Mouse (Mus musculus) forebrain, embryonic 12.5 days (tissue): ENCODE results near the gene Ascc2. TPM values are rescaled to one million over a fixed set of nuclear protein-coding genes. Genes with fewer than 3 reads are reported as not detected.

Experiments used
- ATAC-seq: fragments of 200-750 bp; cut with Nextera tagmentation; 2 replicates; pipeline ENCODE4 v1.8.0; 2017; ENCODE audit warnings: moderate TSS enrichment; ENCODE audit not compliant: low FRiP score
- H3K27ac ChIP-seq: fragments of 300-500 bp; sonication (generic); 2 replicates; pipeline ENCODE4 v1.5.1; 2016; ENCODE audit warnings: mild to moderate bottlenecking
- H3K27me3 ChIP-seq: fragments of 300-500 bp; sonication (generic); 2 replicates; pipeline ENCODE4 v1.6.1; 2016; ENCODE audit warnings: mild to moderate bottlenecking
- H3K36me3 ChIP-seq: fragments of 300-500 bp; sonication (generic); replicated peaks from 2 replicates; pipeline ENCODE4 v1.6.1; 2016; ENCODE audit warnings: mild to moderate bottlenecking
- H3K4me1 ChIP-seq: fragments of 300-500 bp; sonication (generic); 2 replicates; pipeline ENCODE4 v1.6.1; 2016
- H3K4me2 ChIP-seq: fragments of 300-500 bp; sonication (generic); 2 replicates; pipeline ENCODE4 v1.6.1; 2016; ENCODE audit warnings: mild to moderate bottlenecking, moderate library complexity
- H3K4me3 ChIP-seq: fragments of 300-500 bp; sonication (generic); replicated peaks from 2 replicates; pipeline ENCODE4 v1.5.1; 2016; ENCODE audit warnings: mild to moderate bottlenecking
- H3K9ac ChIP-seq: fragments of 300-500 bp; sonication (generic); 2 replicates; pipeline ENCODE4 v1.6.1; 2016; ENCODE audit warnings: mild to moderate bottlenecking
- H3K9me3 ChIP-seq: fragments of 300-500 bp; sonication (generic); 2 replicates; pipeline ENCODE4 v1.6.1; 2016
- WGBS: fragments of 180-500 bp; shearing (Covaris S2); methylation state at CpG from one replicate; pipeline ENCODE4 v1.1.7; 2016; 5-methylcytosine and 5-hydroxymethylcytosine counted together
- polyA plus RNA-seq: library from polyadenylated mRNA; unstranded; fragments of >200 nt; fragmentation: Nextera tagmentation; extraction: Ambion mirVana; gene quantifications from 2 replicates; pipeline ENCODE4 v1.2.1, GENCODE M21; 2016

The Ascc2 gene
- polyA plus RNA-seq, 1 experiment from 2014 or later, result 32.6 TPM

- H3K27me3 ChIP-seq, result no peaks in the 10 kb centered on the region
- no peak for ATAC-seq
- H3K9ac ChIP-seq, result no peak overlapping the region
- no peaks in the 10 kb centered on the region for H3K4me1 ChIP-seq
- H3K9me3 ChIP-seq, result no peaks in the 10 kb centered on the region
- no peaks in the 10 kb centered on the region for H3K36me3 ChIP-seq
- no peak overlapping the region for H3K4me3 ChIP-seq
- no peak overlapping the region for H3K4me2 ChIP-seq
- H3K27ac ChIP-seq, result no peak overlapping the region
Observed at GRCm38 (mm10) chr11:4712822-4713221, 75.3 kb downstream of the Ascc2 start.

- Histone ChIP-seq H3K9me3 (no peaks in the 10 kb centered on the region), H3K4me2 (no peak overlapping the region), H3K27me3 (no peaks in the 10 kb centered on the region), H3K4me3 (no peak overlapping the region), H3K27ac (no peak overlapping the region), H3K36me3 (no peaks in the 10 kb centered on the region), H3K9ac (no peak overlapping the region), H3K4me1 (no peaks in the 10 kb centered on the region)
- ATAC-seq, result no peak
- 92% methylated on average over 4 of the region's 4 CpGs for WGBS
Observed at GRCm38 (mm10) chr11:4714727-4715126, 77.2 kb downstream of the Ascc2 start.

- 91% methylated on average over 4 of the region's 4 CpGs for WGBS
- Histone ChIP-seq H3K4me2 (no peak overlapping the region), H3K4me1 (no peaks in the 10 kb centered on the region), H3K27me3 (no peaks in the 10 kb centered on the region), H3K36me3 (no peaks in the 10 kb centered on the region), H3K27ac (no peak overlapping the region), H3K9me3 (no peaks in the 10 kb centered on the region), H3K9ac (no peak overlapping the region), H3K4me3 (no peak overlapping the region)
- no peak for ATAC-seq
Observed at GRCm38 (mm10) chr11:4715596-4715995, 78.0 kb downstream of the Ascc2 start.

GRCm38 (mm10) chr11:4716530-4717236 lies 79.1 kb downstream of the Ascc2 start:
- 91% methylated on average over 5 of the region's 5 CpGs for WGBS
- Histone ChIP-seq H3K4me1 (peaks cover 7% of the 10 kb centered on the region), H3K4me2 (no peak overlapping the region), H3K27ac (no peak overlapping the region), H3K9ac (no peak overlapping the region), H3K36me3 (no peaks in the 10 kb centered on the region), H3K9me3 (no peaks in the 10 kb centered on the region), H3K4me3 (no peak overlapping the region), H3K27me3 (no peaks in the 10 kb centered on the region)
- ATAC-seq, result no peak

GRCm38 (mm10) chr11:4718548-4718947 lies 81.0 kb downstream of the Ascc2 start:
- ATAC-seq, result no peak
- no peak overlapping the region for H3K27ac ChIP-seq
- H3K27me3 ChIP-seq, result no peaks in the 10 kb centered on the region
- H3K4me1 ChIP-seq, result peaks cover 7% of the 10 kb centered on the region
- peaks cover 11% of the 10 kb centered on the region for H3K36me3 ChIP-seq
- H3K9ac ChIP-seq, result no peak overlapping the region
- no peaks in the 10 kb centered on the region for H3K9me3 ChIP-seq
- WGBS, result 88% methylated on average over 5 of the region's 5 CpGs
- no peak overlapping the region for H3K4me2 ChIP-seq
- no peak overlapping the region for H3K4me3 ChIP-seq

- Histone ChIP-seq H3K4me3 (no peak overlapping the region), H3K36me3 (peaks cover 20% of the 10 kb centered on the region), H3K4me1 (peaks cover 7% of the 10 kb centered on the region), H3K9me3 (no peaks in the 10 kb centered on the region), H3K4me2 (no peak overlapping the region), H3K27me3 (no peaks in the 10 kb centered on the region), H3K27ac (no peak overlapping the region), H3K9ac (no peak overlapping the region)
- 90% methylated on average over 9 of the region's 9 CpGs for WGBS
- ATAC-seq, result no peak
Observed at GRCm38 (mm10) chr11:4719961-4720360, 82.4 kb downstream of the Ascc2 start.

- H3K4me2 ChIP-seq, result no peak overlapping the region
- peaks cover 7% of the 10 kb centered on the region for H3K4me1 ChIP-seq
- peaks cover 22% of the 10 kb centered on the region for H3K36me3 ChIP-seq
- no peaks in the 10 kb centered on the region for H3K9me3 ChIP-seq
- no peak overlapping the region for H3K9ac ChIP-seq
- no peaks in the 10 kb centered on the region for H3K27me3 ChIP-seq
- ATAC-seq, result no peak
- no peak overlapping the region for H3K27ac ChIP-seq
- 64% methylated on average over 11 of the region's 11 CpGs for WGBS
- no peak overlapping the region for H3K4me3 ChIP-seq
Observed at GRCm38 (mm10) chr11:4720393-4720792, 82.8 kb downstream of the Ascc2 start.

GRCm38 (mm10) chr11:4720900-4721580 lies 83.5 kb downstream of the Ascc2 start:
- ATAC-seq, result no peak
- H3K36me3 ChIP-seq, result peaks cover 28% of the 10 kb centered on the region
- H3K27ac ChIP-seq, result no peak overlapping the region
- peaks cover 7% of the 10 kb centered on the region for H3K4me1 ChIP-seq
- 55% methylated on average over 7 of the region's 7 CpGs for WGBS
- H3K9ac ChIP-seq, result no peak overlapping the region
- no peaks in the 10 kb centered on the region for H3K27me3 ChIP-seq
- H3K9me3 ChIP-seq, result no peaks in the 10 kb centered on the region
- H3K4me2 ChIP-seq, result no peak overlapping the region
- H3K4me3 ChIP-seq, result no peak overlapping the region

- Histone ChIP-seq H3K9me3 (no peaks in the 10 kb centered on the region), H3K27ac (no peak overlapping the region), H3K9ac (no peak overlapping the region), H3K27me3 (no peaks in the 10 kb centered on the region), H3K4me3 (no peak overlapping the region), H3K36me3 (peaks cover 35% of the 10 kb centered on the region), H3K4me2 (no peak overlapping the region), H3K4me1 (peaks cover 7% of the 10 kb centered on the region)
- 91% methylated on average over 8 of the region's 8 CpGs for WGBS
- no peak for ATAC-seq
Observed at GRCm38 (mm10) chr11:4721728-4722127, 84.2 kb downstream of the Ascc2 start.

GRCm38 (mm10) chr11:4729603-4730002 lies 92.1 kb downstream of the Ascc2 start:
- Histone ChIP-seq H3K27ac (no peak overlapping the region), H3K4me1 (no peaks in the 10 kb centered on the region), H3K36me3 (peaks cover 23% of the 10 kb centered on the region), H3K9me3 (no peaks in the 10 kb centered on the region), H3K4me2 (no peak overlapping the region), H3K4me3 (no peak overlapping the region), H3K27me3 (0 out of 2 replicates have a peak, but pooled peaks cover 2% of the 10 kb centered on the region), H3K9ac (no peak overlapping the region)
- 78% methylated on average over 12 of the region's 12 CpGs for WGBS
- no peak for ATAC-seq

- H3K27me3 ChIP-seq, result peaks cover 7% of the 10 kb centered on the region; the same call in 1 of the 2 replicates
- no peak for ATAC-seq
- H3K4me3 ChIP-seq, result no peak overlapping the region
- no peak overlapping the region for H3K27ac ChIP-seq
- H3K4me1 ChIP-seq, result peaks cover 2% of the 10 kb centered on the region; the same call in 1 of the 2 replicates
- no peak overlapping the region for H3K4me2 ChIP-seq
- no peaks in the 10 kb centered on the region for H3K9me3 ChIP-seq
- H3K9ac ChIP-seq, result no peak overlapping the region
- WGBS, result 88% methylated on average over 6 of the region's 6 CpGs
- peaks cover 23% of the 10 kb centered on the region for H3K36me3 ChIP-seq
Observed at GRCm38 (mm10) chr11:4730096-4730495, 92.5 kb downstream of the Ascc2 start.

- Histone ChIP-seq H3K4me1 (peaks cover 10% of the 10 kb centered on the region; the same call in 1 of the 2 replicates), H3K9me3 (no peaks in the 10 kb centered on the region), H3K4me3 (no peak overlapping the region), H3K36me3 (peaks cover 16% of the 10 kb centered on the region), H3K27ac (no peak overlapping the region), H3K4me2 (no peak overlapping the region), H3K9ac (no peak overlapping the region), H3K27me3 (peaks cover 14% of the 10 kb centered on the region; the same call in 1 of the 2 replicates)
- ATAC-seq, result no peak
- WGBS, result 86% methylated on average over 5 of the region's 5 CpGs
Observed at GRCm38 (mm10) chr11:4730913-4731312, 93.4 kb downstream of the Ascc2 start.

- Histone ChIP-seq H3K4me2 (no peak overlapping the region), H3K9me3 (no peaks in the 10 kb centered on the region), H3K36me3 (peaks cover 7% of the 10 kb centered on the region), H3K9ac (no peak overlapping the region), H3K27ac (no peak overlapping the region), H3K4me3 (no peak overlapping the region), H3K27me3 (peaks cover 16% of the 10 kb centered on the region; the same call in 1 of the 2 replicates), H3K4me1 (peaks cover 11% of the 10 kb centered on the region; the same call in 1 of the 2 replicates)
- no peak for ATAC-seq
- WGBS, result 67% methylated on average over 7 of the region's 7 CpGs
Observed at GRCm38 (mm10) chr11:4731781-4732180, 94.2 kb downstream of the Ascc2 start.
